Mouse (Mus musculus) hindbrain, embryonic 10.5 days (tissue): ENCODE measurements at regions not wholly inside any gene's neighbourhood (a gene's known extent, or its start where the extent isn't known, plus 50 kb on each side); places are given as distances from the start of the nearest gene placed in this dataset.

Experiments used
- DNase-seq: peaks from one replicate; pipeline ENCODE4 v3.0.0-alpha.2; 2017; ENCODE audit warnings: low spot score
- H3K27ac ChIP-seq: fragments of 300-500 bp; sonication (generic); 2 replicates; pipeline ENCODE4 v1.5.1; 2016; ENCODE audit warnings: mild to moderate bottlenecking, moderate library complexity
- H3K27me3 ChIP-seq: fragments of 300-500 bp; sonication (generic); 2 replicates; pipeline ENCODE4 v1.6.1; 2016; ENCODE audit warnings: mild to moderate bottlenecking; ENCODE audit not compliant: poor library complexity, insufficient read depth, severe bottlenecking
- H3K36me3 ChIP-seq: fragments of 300-500 bp; sonication (generic); 2 replicates; pipeline ENCODE4 v1.6.1; 2016; ENCODE audit warnings: mild to moderate bottlenecking, moderate library complexity
- H3K4me1 ChIP-seq: fragments of 300-500 bp; sonication (generic); replicated peaks from 2 replicates; pipeline ENCODE4 v1.6.1; 2016; ENCODE audit warnings: mild to moderate bottlenecking
- H3K4me3 ChIP-seq: fragments of 300-500 bp; sonication (generic); 2 replicates; pipeline ENCODE4 v1.5.1; 2016; ENCODE audit warnings: mild to moderate bottlenecking, moderate library complexity
- H3K9me3 ChIP-seq: fragments of 300-500 bp; sonication (generic); 2 replicates; pipeline ENCODE4 v1.6.1; 2016; ENCODE audit warnings: mild to moderate bottlenecking, moderate library complexity
- WGBS: fragments of 180-500 bp; shearing (Covaris S2); methylation state at CpG from one replicate; pipeline ENCODE4 v1.1.7; 2016; 5-methylcytosine and 5-hydroxymethylcytosine counted together

DNA sequence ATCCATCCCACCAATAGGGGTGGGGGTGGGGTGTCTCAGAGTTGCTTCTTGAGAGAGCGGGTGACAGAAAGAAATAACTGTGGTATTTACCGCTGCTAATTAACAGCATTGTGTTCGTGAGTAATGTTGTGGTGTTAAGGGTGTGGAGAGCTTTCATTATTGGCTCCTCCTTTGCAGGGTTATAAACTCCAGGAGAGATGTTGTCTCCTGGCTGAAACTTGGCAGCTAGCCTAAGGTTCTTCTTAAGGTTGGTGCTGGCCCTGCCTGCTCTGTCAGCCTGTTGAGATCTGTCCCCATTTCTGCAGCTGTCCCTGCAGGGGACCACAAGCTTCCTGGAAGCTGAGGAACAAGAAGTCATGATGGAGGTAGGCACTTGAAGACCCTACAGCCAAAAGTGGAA lies 120.6 kb downstream of the Sox9 start:
- Histone ChIP-seq H3K4me3 (no peak overlapping the region), H3K4me1 (no peaks in the 10 kb centered on the region), H3K36me3 (no peaks in the 10 kb centered on the region), H3K9me3 (no peaks in the 10 kb centered on the region), H3K27ac (no peak overlapping the region), H3K27me3 (no peaks in the 10 kb centered on the region)
- WGBS: 92% methylated on average over 3 of the region's 3 CpGs
- DNase-seq: no peak

DNA sequence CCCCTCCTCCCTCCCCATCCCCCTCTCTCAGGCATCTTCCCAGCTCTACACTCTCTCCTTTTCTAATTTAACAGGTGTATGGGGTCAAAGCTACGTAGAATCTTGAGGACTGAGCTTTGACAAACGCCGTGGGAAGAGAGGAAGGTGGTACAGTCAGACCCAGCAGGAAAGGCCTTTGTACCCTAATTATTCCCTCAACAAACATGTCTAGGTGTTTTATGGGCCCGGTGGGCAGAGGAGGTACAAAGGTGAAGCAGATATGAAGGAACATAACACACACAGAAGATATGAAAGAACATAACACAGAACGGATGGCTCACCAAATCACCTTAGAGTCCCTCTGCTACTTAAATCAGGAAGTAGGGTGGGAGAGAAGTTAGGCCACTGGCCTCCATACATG lies 128.3 kb downstream of the Sox9 start:
- no peak for DNase-seq
- no peaks in the 10 kb centered on the region for H3K27me3 ChIP-seq
- no peaks in the 10 kb centered on the region for H3K36me3 ChIP-seq
- no peaks in the 10 kb centered on the region for H3K4me1 ChIP-seq
- WGBS: 87% methylated on average over 5 of the region's 5 CpGs
- H3K9me3 ChIP-seq: no peaks in the 10 kb centered on the region
- H3K4me3 ChIP-seq: no peak overlapping the region
- H3K27ac ChIP-seq: no peak overlapping the region

- 87% methylated on average over 3 of the region's 3 CpGs for WGBS
- no peaks in the 10 kb centered on the region for H3K9me3 ChIP-seq
- no peak overlapping the region for H3K27ac ChIP-seq
- no peak for DNase-seq
- no peaks in the 10 kb centered on the region for H3K4me1 ChIP-seq
- no peak overlapping the region for H3K4me3 ChIP-seq
- no peaks in the 10 kb centered on the region for H3K27me3 ChIP-seq
- no peaks in the 10 kb centered on the region for H3K36me3 ChIP-seq
These were observed 130.9 kb downstream of the Sox9 start for GRCm38 (mm10) chr11:112912875-112913274.

DNA sequence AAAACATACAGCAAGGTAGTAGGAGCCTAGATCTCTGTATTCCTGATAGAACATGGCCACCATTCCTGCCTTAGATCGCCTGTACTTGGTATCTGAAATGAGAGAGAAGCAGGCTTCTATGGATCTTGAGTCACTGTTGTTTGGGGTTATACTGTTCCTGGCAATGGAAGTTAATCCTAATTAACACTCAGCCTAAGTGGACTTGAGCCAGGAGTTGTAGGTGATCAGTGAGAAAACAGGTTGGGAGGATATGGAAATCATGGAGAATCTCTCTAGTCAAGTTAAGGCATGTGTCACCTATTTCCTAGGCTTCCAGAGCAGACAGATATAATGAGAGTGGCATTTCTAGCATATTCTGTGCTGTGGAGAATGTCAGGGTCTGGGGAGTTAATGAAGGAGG lies 134.9 kb downstream of the Sox9 start:
- Histone ChIP-seq H3K36me3 (no peaks in the 10 kb centered on the region), H3K4me3 (no peak overlapping the region), H3K9me3 (no peaks in the 10 kb centered on the region), H3K27ac (no peak overlapping the region), H3K4me1 (no peaks in the 10 kb centered on the region), H3K27me3 (no peaks in the 10 kb centered on the region)
- 90% methylated on average over 1 of the region's 1 CpGs for WGBS
- no peak for DNase-seq

DNA sequence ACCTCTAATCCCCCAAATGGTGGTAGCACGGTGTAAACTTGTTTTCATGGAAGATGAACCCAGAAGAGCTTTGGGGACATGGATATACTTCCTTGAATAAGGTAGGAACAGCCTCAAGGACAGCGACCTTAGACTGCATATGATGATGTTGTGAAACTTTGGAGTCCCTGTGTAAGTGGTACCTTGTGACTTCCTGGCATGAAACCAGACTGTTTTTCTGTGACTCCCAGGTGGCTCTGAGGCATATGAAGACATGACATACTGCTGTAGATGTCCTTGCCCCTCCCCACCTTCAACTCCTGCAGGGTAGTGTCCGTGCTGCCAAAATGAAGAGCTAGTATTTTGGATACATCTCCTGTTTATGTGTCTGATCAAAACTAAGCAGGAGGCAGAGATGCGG lies 138.1 kb downstream of the Sox9 start:
- 83% methylated on average over 4 of the region's 4 CpGs for WGBS
- Histone ChIP-seq H3K4me1 (0 out of 2 replicates have a peak, but pooled peaks cover 4% of the 10 kb centered on the region), H3K27me3 (no peaks in the 10 kb centered on the region; the same call in 1 of the 2 replicates), H3K9me3 (no peaks in the 10 kb centered on the region), H3K4me3 (no peak overlapping the region), H3K27ac (no peak overlapping the region), H3K36me3 (no peaks in the 10 kb centered on the region)
- no peak for DNase-seq

GRCm38 (mm10) chr11:112924577-112924976 lies 142.6 kb downstream of the Sox9 start:
- 76% methylated on average over 1 of the region's 1 CpGs for WGBS
- no peak for DNase-seq
- Histone ChIP-seq H3K4me1 (0 out of 2 replicates have a peak, but pooled peaks cover 4% of the 10 kb centered on the region), H3K27ac (no peak overlapping the region), H3K36me3 (no peaks in the 10 kb centered on the region), H3K9me3 (no peaks in the 10 kb centered on the region), H3K4me3 (no peak overlapping the region), H3K27me3 (no peaks in the 10 kb centered on the region; the same call in 1 of the 2 replicates)

- WGBS: 59% methylated on average over 6 of the region's 6 CpGs
- DNase-seq: no peak
- Histone ChIP-seq H3K9me3 (no peaks in the 10 kb centered on the region), H3K4me3 (no peak overlapping the region), H3K36me3 (no peaks in the 10 kb centered on the region), H3K27ac (no peak overlapping the region), H3K27me3 (no peaks in the 10 kb centered on the region; the same call in 1 of the 2 replicates), H3K4me1 (0 out of 2 replicates have a peak, but pooled peaks cover 4% of the 10 kb centered on the region)
These were observed 143.1 kb downstream of the Sox9 start for GRCm38 (mm10) chr11:112925140-112925539.

DNA sequence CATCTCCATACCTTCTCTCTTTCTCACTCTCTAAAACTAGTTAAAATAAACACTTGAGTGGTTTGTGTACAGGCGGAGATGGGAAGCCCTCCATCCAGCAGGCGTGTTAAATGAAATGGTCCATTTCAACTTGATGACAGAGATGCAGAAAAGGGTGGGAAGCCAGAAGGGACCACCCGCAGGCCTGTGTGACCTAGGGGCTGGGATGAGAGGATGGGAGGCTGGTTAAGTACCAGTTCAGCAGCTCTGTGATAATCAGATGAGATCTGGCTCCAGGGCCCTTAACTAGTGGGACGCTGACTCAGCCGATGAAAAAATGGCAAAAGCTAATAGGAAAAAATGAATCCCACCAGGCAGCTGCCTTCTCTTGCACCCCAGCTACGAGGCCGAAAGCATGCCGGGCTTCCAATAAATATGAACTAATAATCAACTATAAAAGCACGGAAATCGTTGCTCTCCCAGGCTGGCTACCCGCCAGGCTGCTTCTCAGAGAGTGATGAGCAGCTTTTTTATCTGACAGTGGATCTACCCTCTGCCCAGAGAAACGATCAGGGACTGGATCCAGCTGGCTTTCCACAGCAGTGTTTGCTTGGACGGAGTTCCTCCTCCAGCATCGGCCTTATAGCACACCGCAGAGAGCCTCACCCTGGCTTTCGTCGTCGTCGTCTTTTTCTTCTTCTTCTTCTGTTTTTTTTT lies 144.5 kb downstream of the Sox9 start:
- DNase-seq: no peak
- H3K9me3 ChIP-seq: no peaks in the 10 kb centered on the region
- H3K4me3 ChIP-seq: no peak overlapping the region
- no peaks in the 10 kb centered on the region; the same call in 1 of the 2 replicates for H3K27me3 ChIP-seq
- 0 out of 2 replicates have a peak, but pooled peaks cover 4% of the 10 kb centered on the region for H3K4me1 ChIP-seq
- 89% methylated on average over 19 of the region's 19 CpGs for WGBS
- H3K27ac ChIP-seq: no peak overlapping the region
- no peaks in the 10 kb centered on the region for H3K36me3 ChIP-seq

GRCm38 (mm10) chr11:112930186-112930808 lies 148.3 kb downstream of the Sox9 start:
- no peak for DNase-seq
- WGBS: 79% methylated on average over 10 of the region's 10 CpGs
- H3K9me3 ChIP-seq: no peaks in the 10 kb centered on the region
- no peaks in the 10 kb centered on the region for H3K36me3 ChIP-seq
- H3K27ac ChIP-seq: no peak overlapping the region
- no peaks in the 10 kb centered on the region for H3K4me1 ChIP-seq
- no peak overlapping the region for H3K4me3 ChIP-seq
- no peaks in the 10 kb centered on the region; the same call in 1 of the 2 replicates for H3K27me3 ChIP-seq

- WGBS: 93% methylated on average over 10 of the region's 10 CpGs
- H3K27me3 ChIP-seq: no peaks in the 10 kb centered on the region
- DNase-seq: no peak
- no peaks in the 10 kb centered on the region for H3K36me3 ChIP-seq
- H3K9me3 ChIP-seq: no peaks in the 10 kb centered on the region
- no peaks in the 10 kb centered on the region for H3K4me1 ChIP-seq
- H3K4me3 ChIP-seq: no peak overlapping the region
- no peak overlapping the region for H3K27ac ChIP-seq
These were observed 156.0 kb downstream of the Sox9 start for GRCm38 (mm10) chr11:112938035-112938434.

DNA sequence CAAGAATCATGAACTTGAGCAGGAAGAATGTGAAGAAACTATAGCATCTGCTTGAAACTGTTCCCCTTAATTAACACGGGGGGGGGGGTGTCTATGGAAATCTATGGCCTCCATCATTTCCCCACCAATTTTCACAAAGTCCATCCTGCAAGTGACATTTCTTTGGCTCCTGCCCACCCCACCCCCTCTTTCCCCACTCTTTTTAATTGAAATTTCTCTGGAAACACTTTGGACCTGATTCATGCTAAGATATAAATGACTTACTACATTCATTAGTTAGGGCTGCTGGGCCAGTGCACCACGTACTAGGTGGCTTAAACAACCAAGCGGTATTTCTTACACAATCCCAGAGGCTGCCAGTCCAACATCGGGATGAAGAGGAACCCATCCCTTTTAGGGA lies 169.4 kb downstream of the Sox9 start:
- 0 out of 2 replicates have a peak, but pooled peaks cover 5% of the 10 kb centered on the region for H3K4me1 ChIP-seq
- H3K9me3 ChIP-seq: no peaks in the 10 kb centered on the region
- H3K27ac ChIP-seq: no peak overlapping the region
- H3K36me3 ChIP-seq: no peaks in the 10 kb centered on the region
- no peak for DNase-seq
- H3K27me3 ChIP-seq: peaks cover 5% of the 10 kb centered on the region; the same call in 1 of the 2 replicates
- 82% methylated on average over 4 of the region's 4 CpGs for WGBS
- no peak overlapping the region for H3K4me3 ChIP-seq

DNA sequence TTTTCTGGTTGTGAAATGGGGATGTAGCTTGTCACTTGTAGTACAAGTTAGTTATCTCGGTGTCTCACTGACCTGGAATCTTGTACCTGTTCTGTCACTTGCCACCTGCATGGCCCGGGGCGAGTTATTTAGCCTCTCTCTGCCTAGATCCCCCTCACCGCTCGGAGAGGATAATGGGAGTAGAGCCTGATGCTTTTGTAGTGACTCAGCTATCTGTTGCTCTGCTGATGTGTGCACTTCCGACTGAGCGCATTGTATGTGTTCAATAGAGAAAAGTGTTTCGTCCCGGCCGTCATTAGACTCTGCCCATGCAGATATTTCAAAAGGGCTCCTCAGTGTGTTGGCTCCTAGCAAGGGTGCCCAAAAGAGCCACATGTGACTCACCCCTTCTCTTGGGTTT lies 170.3 kb downstream of the Sox9 start:
- 63% methylated on average over 10 of the region's 10 CpGs for WGBS
- no peak for DNase-seq
- peaks cover 5% of the 10 kb centered on the region; the same call in 1 of the 2 replicates for H3K27me3 ChIP-seq
- H3K9me3 ChIP-seq: no peaks in the 10 kb centered on the region
- H3K4me3 ChIP-seq: no peak overlapping the region
- H3K27ac ChIP-seq: no peak overlapping the region
- no peaks in the 10 kb centered on the region for H3K36me3 ChIP-seq
- H3K4me1 ChIP-seq: peaks cover 12% of the 10 kb centered on the region

DNA sequence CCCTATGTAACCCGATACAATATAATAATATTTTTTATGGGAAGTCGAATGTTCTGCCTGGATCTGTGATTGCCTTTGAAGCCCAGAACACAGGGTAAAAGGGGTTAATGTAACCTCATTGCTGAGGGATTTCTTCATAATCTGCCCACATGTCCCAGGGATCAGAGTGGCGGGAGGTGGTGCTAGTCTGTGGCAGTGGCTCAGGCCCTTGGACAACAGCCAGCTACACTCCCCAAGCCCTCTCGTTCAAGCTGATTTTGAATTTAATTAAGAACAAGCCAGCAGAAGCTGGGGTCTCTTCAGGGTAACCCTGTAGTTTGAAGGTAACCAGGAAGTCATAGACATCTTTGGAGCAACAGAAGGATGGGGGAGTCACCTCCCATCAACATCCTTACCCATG lies 171.5 kb downstream of the Sox9 start:
- no peak overlapping the region for H3K27ac ChIP-seq
- peaks cover 22% of the 10 kb centered on the region for H3K4me1 ChIP-seq
- H3K36me3 ChIP-seq: no peaks in the 10 kb centered on the region
- no peak for DNase-seq
- WGBS: 75% methylated on average over 4 of the region's 4 CpGs
- no peak overlapping the region for H3K4me3 ChIP-seq
- H3K9me3 ChIP-seq: no peaks in the 10 kb centered on the region
- H3K27me3 ChIP-seq: peaks cover 11% of the 10 kb centered on the region
